Mouse (Mus musculus) MEL (cell line): ENCODE data around the gene Sgcd. TPM values are rescaled to one million over a fixed set of nuclear protein-coding genes. Genes with fewer than 3 reads are reported as not detected.

Experiments used
- DNase-seq: peaks from one replicate; pipeline ENCODE4 v3.0.0; 2011; ENCODE audit warnings: low read depth, low spot score
- H3K27ac ChIP-seq: 2 replicates; pipeline ENCODE4 v1.5.1; 2012; ENCODE audit warnings: low read depth, mild to moderate bottlenecking, control low read depth, low read length, moderate library complexity; ENCODE audit not compliant: control insufficient read depth
- H3K27me3 ChIP-seq, 2 experiments: fragments of 150-350 bp in 1 of 2; sonication (generic) in 1 of 2; 2 replicates each; pipeline ENCODE4 v1.6.1; 2012; ENCODE audit warnings: low read length in 2 of 2, mild to moderate bottlenecking in 2 of 2, improper control_type of control experiment in 1 of 2, moderate library complexity in 1 of 2; ENCODE audit not compliant: insufficient read depth in 2 of 2, control insufficient read depth in 1 of 2
- H3K36me3 ChIP-seq, 2 experiments: 2 replicates each; pipeline ENCODE4 v1.6.1; 2012 to 2014; ENCODE audit warnings: low read length in 2 of 2, improper control_type of control experiment in 1 of 2, inconsistent platforms in 1 of 2, mild to moderate bottlenecking in 1 of 2; ENCODE audit not compliant: insufficient read depth in 2 of 2, control insufficient read depth in 1 of 2
- H3K4me1 ChIP-seq, 2 experiments: fragments of 150-350 bp in 1 of 2; sonication (generic) in 1 of 2; 2 replicates each; pipeline ENCODE4 v1.6.1; 2012; ENCODE audit warnings: low read length in 2 of 2, improper control_type of control experiment in 1 of 2, mild to moderate bottlenecking in 1 of 2; ENCODE audit not compliant: insufficient read depth in 2 of 2, control insufficient read depth in 1 of 2
- H3K4me3 ChIP-seq, 2 experiments: fragments of 150-350 bp in 1 of 2; sonication (generic) in 1 of 2; 2 replicates each; pipeline ENCODE4 v1.5.1; 2012; ENCODE audit warnings: low read depth in 2 of 2, low read length in 2 of 2, mild to moderate bottlenecking in 2 of 2, moderate library complexity in 2 of 2, control low read depth in 1 of 2, improper control_type of control experiment in 1 of 2; ENCODE audit not compliant: control insufficient read depth in 1 of 2, insufficient read depth in 1 of 2
- H3K79me2 ChIP-seq: 2 replicates; pipeline ENCODE4 v1.6.1; 2012; ENCODE audit warnings: mild to moderate bottlenecking, low read length, moderate library complexity; ENCODE audit not compliant: control insufficient read depth, poor library complexity, insufficient read depth
- H3K9ac ChIP-seq: 2 replicates; pipeline ENCODE4 v1.6.1; 2012; ENCODE audit warnings: low read depth, mild to moderate bottlenecking, control low read depth, low read length, moderate library complexity; ENCODE audit not compliant: control insufficient read depth, poor library complexity, severe bottlenecking
- H3K9me3 ChIP-seq: fragments of 150-350 bp; sonication (generic); replicated peaks from 2 replicates; pipeline ENCODE4 v1.6.1; 2012; ENCODE audit warnings: mild to moderate bottlenecking, low read length, improper control_type of control experiment, moderate library complexity; ENCODE audit not compliant: insufficient read depth
- BHLHE40 ChIP-seq: IDR thresholded peaks from 2 replicates; pipeline ENCODE4 v1.6.1; 2012; ENCODE audit warnings: low read depth, mild to moderate bottlenecking, inconsistent platforms, low read length, improper control_type of control experiment, borderline replicate concordance
- CHD1 ChIP-seq: IDR thresholded peaks from 2 replicates; pipeline ENCODE4 v1.6.1; 2012; ENCODE audit warnings: low read depth, mild to moderate bottlenecking, inconsistent platforms, low read length, improper control_type of control experiment
- CTCF ChIP-seq, 3 experiments: IDR thresholded peaks in 2 of 3; conservative IDR thresholded peaks in 1 of 3; 2 replicates each; pipeline ENCODE4 v1.5.1; 2011 to 2012; ENCODE audit warnings: low read length in 3 of 3, low read depth in 2 of 3, mild to moderate bottlenecking in 2 of 3, improper control_type of control experiment in 1 of 3, inconsistent platforms in 1 of 3, mixed read lengths in 1 of 3, moderate library complexity in 1 of 3; ENCODE audit not compliant: control insufficient read depth in 1 of 3, insufficient read depth in 1 of 3, poor library complexity in 1 of 3, severe bottlenecking in 1 of 3
- E2F4 ChIP-seq: IDR thresholded peaks from 2 replicates; pipeline ENCODE4 v1.6.1; 2011; ENCODE audit warnings: low read depth, low read length, improper control_type of control experiment, borderline replicate concordance
- ELF1 ChIP-seq: IDR thresholded peaks from 2 replicates; pipeline ENCODE4 v1.6.1; 2014; ENCODE audit warnings: low read depth, mild to moderate bottlenecking, inconsistent platforms, low read length, improper control_type of control experiment, moderate library complexity
- ETS1 ChIP-seq: IDR thresholded peaks from 2 replicates; pipeline ENCODE4 v1.6.1; 2012; ENCODE audit warnings: low read depth, mild to moderate bottlenecking, inconsistent platforms, low read length, improper control_type of control experiment, moderate library complexity
- GABPA ChIP-seq: IDR thresholded peaks from 2 replicates; pipeline ENCODE4 v1.6.1; 2012; ENCODE audit warnings: low read depth, mild to moderate bottlenecking, inconsistent platforms, low read length, improper control_type of control experiment, moderate library complexity
- GATA1 ChIP-seq: IDR thresholded peaks from 2 replicates; pipeline ENCODE4 v1.6.1; 2011; ENCODE audit warnings: low read depth, low read length, improper control_type of control experiment
- MXI1 ChIP-seq: IDR thresholded peaks from 2 replicates; pipeline ENCODE4 v1.6.1; 2011; ENCODE audit warnings: mild to moderate bottlenecking, low read depth, low read length, improper control_type of control experiment
- MYB ChIP-seq: IDR thresholded peaks from 2 replicates; pipeline ENCODE4 v1.6.1; 2011; ENCODE audit warnings: mild to moderate bottlenecking, low read depth, low read length, improper control_type of control experiment
- MYC ChIP-seq: IDR thresholded peaks from 2 replicates; pipeline ENCODE4 v1.6.1; 2011; ENCODE audit warnings: low read depth, mild to moderate bottlenecking, low read length, improper control_type of control experiment, moderate library complexity
- NELFE ChIP-seq: IDR thresholded peaks from 2 replicates; pipeline ENCODE4 v1.6.1; 2011; ENCODE audit warnings: low read depth, low read length, improper control_type of control experiment
- POLR2AphosphoS2 ChIP-seq: IDR thresholded peaks from 2 replicates; pipeline ENCODE4 v1.6.1; 2011; ENCODE audit warnings: low read length, improper control_type of control experiment
- POLR2AphosphoS5 ChIP-seq: IDR thresholded peaks from 2 replicates; pipeline ENCODE4 v1.6.1; 2012; ENCODE audit warnings: low read depth, borderline replicate concordance, mild to moderate bottlenecking, inconsistent platforms, low read length, moderate library complexity, mixed read lengths
- RAD21 ChIP-seq: IDR thresholded peaks from 2 replicates; pipeline ENCODE4 v1.6.1; 2011; ENCODE audit warnings: mild to moderate bottlenecking, low read depth, low read length, improper control_type of control experiment
- RCOR1 ChIP-seq: IDR thresholded peaks from 2 replicates; pipeline ENCODE4 v1.6.1; 2012; ENCODE audit warnings: low read depth, mild to moderate bottlenecking, inconsistent platforms, low read length, improper control_type of control experiment
- SMC3 ChIP-seq: IDR thresholded peaks from 2 replicates; pipeline ENCODE4 v1.6.1; 2011; ENCODE audit warnings: low read depth, low read length, improper control_type of control experiment
- TAL1 ChIP-seq: IDR thresholded peaks from 2 replicates; pipeline ENCODE4 v1.6.1; 2012; ENCODE audit warnings: mild to moderate bottlenecking, inconsistent platforms, low read length, moderate library complexity, mixed read lengths
- TCF12 ChIP-seq: IDR thresholded peaks from 2 replicates; pipeline ENCODE4 v1.6.1; 2014; ENCODE audit warnings: low read depth, mild to moderate bottlenecking, inconsistent platforms, low read length, improper control_type of control experiment, moderate library complexity
- UBTF ChIP-seq: IDR thresholded peaks from 2 replicates; pipeline ENCODE4 v1.6.1; 2012; ENCODE audit warnings: low read depth, mild to moderate bottlenecking, inconsistent platforms, low read length, improper control_type of control experiment, moderate library complexity, borderline replicate concordance; ENCODE audit not compliant: insufficient read depth
- ZMIZ1 ChIP-seq: IDR thresholded peaks from 2 replicates; pipeline ENCODE4 v1.6.1; 2012; ENCODE audit warnings: low read depth, mild to moderate bottlenecking, inconsistent platforms, low read length, improper control_type of control experiment, moderate library complexity
- ZNF384 ChIP-seq: IDR thresholded peaks from 2 replicates; pipeline ENCODE4 v1.6.1; 2012; ENCODE audit warnings: low read depth, mild to moderate bottlenecking, inconsistent platforms, low read length, improper control_type of control experiment
- polyA plus RNA-seq, 2 experiments: library from polyadenylated mRNA; stranded (reverse) in 1 of 2; unstranded in 1 of 2; fragments of >175 nt in 1 of 2; fragments of >200 nt in 1 of 2; gene quantifications; 2 replicates each; pipeline versions ENCODE4 v1.2.1 to v1.2.4; 2012; ENCODE audit warnings: low replicate concordance in 2 of 2, low read depth in 1 of 2; ENCODE audit not compliant: insufficient read length in 2 of 2, insufficient read depth in 1 of 2, missing spikeins in 1 of 2
- total RNA-seq: library from RNA; depleted of rRNA; stranded (reverse); fragments of 300-350 nt; gene quantifications from 2 replicates; pipeline ENCODE4 v1.2.3, GENCODE M21; 2012

The Sgcd gene
- total and polyA plus RNA-seq, 3 experiments: not detected

GRCm38 (mm10) chr11:47014278-47014677 is 974.5 kb downstream of the Sgcd start:
- H3K9me3 ChIP-seq: no peaks in the 10 kb centered on the region
- no peak for DNase-seq
- H3K9ac ChIP-seq: no peak overlapping the region
- H3K27me3 ChIP-seq: no peaks in the 10 kb centered on the region
- no peak overlapping the region for H3K27ac ChIP-seq
- TF ChIP-seq POLR2AphosphoS2: no peak
- no peak for TF ChIP-seq UBTF
- no peak for TF ChIP-seq RCOR1
- no peak for TF ChIP-seq E2F4
- no peak for TF ChIP-seq GATA1
- TF ChIP-seq GABPA: no peak
- no peak for TF ChIP-seq NELFE
- no peak for TF ChIP-seq ELF1
- no peak for TF ChIP-seq ZNF384
- H3K4me3 ChIP-seq: no peak overlapping the region
- H3K79me2 ChIP-seq: no peaks in the 10 kb centered on the region
- H3K36me3 ChIP-seq: no peaks in the 10 kb centered on the region
- H3K4me1 ChIP-seq: no peaks in the 10 kb centered on the region

- Histone ChIP-seq H3K27me3 (no peaks in the 10 kb centered on the region), H3K9ac (no peak overlapping the region)
- DNase-seq: no peak
- TF ChIP-seq GATA1 (no peak), MYB (no peak), POLR2AphosphoS2 (no peak), BHLHE40 (no peak), SMC3 (no peak), TCF12 (no peak), CHD1 (no peak), NELFE (no peak), MYC (no peak), TAL1 (no peak), MXI1 (no peak), ETS1 (no peak), POLR2AphosphoS5 (no peak), CTCF (IDR thresholded peaks at IDR 0.05 in 2 of 3, conservative IDR thresholded peaks at IDR 0.05 in 1 of 3; ENCODE audit: control insufficient read depth in 1 of 3, insufficient read depth in 1 of 3, low read depth in 2 of 3, low read length in 3 of 3, poor library complexity in 1 of 3, severe bottlenecking in 1 of 3) (no peak), ZMIZ1 (no peak), RAD21 (no peak)
- TF ChIP-seq, all 39 proteins: peak for 0
- H3K36me3 ChIP-seq: no peaks in the 10 kb centered on the region
- H3K79me2 ChIP-seq: no peaks in the 10 kb centered on the region
- no peak overlapping the region for H3K4me3 ChIP-seq
- H3K27ac ChIP-seq: no peak overlapping the region
- no peaks in the 10 kb centered on the region for H3K9me3 ChIP-seq
- H3K4me1 ChIP-seq: no peaks in the 10 kb centered on the region
Measured at GRCm38 (mm10) chr11:47010166-47010565, 978.6 kb downstream of the Sgcd start.
